Mouse (Mus musculus) heart, embryonic 16.5 days (tissue): ENCODE measurements at regions not wholly inside any gene's neighbourhood (a gene's known extent, or its start where the extent isn't known, plus 50 kb on each side); places are given as distances from the start of the nearest gene placed in this dataset.

ENCODE experiments used
- ATAC-seq: fragments of 200-750 bp; cut with Nextera tagmentation; replicated peaks from 2 replicates; pipeline ENCODE4 v1.8.0; 2017; ENCODE audit warnings: moderate number of reproducible peaks; ENCODE audit not compliant: insufficient read depth, low FRiP score; ENCODE audit errors: extremely low read depth
- H3K27ac ChIP-seq: fragments of 300-500 bp; sonication (generic); 2 replicates; pipeline ENCODE4 v1.5.1; 2014; ENCODE audit warnings: mild to moderate bottlenecking, low read length, control low read depth, moderate library complexity
- H3K27me3 ChIP-seq: fragments of 300-500 bp; sonication (generic); 2 replicates; pipeline ENCODE4 v1.6.1; 2014; ENCODE audit warnings: low read length, mixed read lengths; ENCODE audit not compliant: control insufficient read depth, insufficient read depth
- H3K36me3 ChIP-seq: fragments of 300-500 bp; sonication (generic); 2 replicates; pipeline ENCODE4 v1.6.1; 2014; ENCODE audit not compliant: control insufficient read depth, insufficient read depth
- H3K4me1 ChIP-seq: fragments of 300-500 bp; sonication (generic); 2 replicates; pipeline ENCODE4 v1.6.1; 2014; ENCODE audit warnings: low read length, mixed read lengths; ENCODE audit not compliant: control insufficient read depth, insufficient read depth
- H3K4me2 ChIP-seq: fragments of 300-500 bp; sonication (generic); 2 replicates; pipeline ENCODE4 v1.6.1; 2014; ENCODE audit warnings: low read depth, mild to moderate bottlenecking, control low read depth, low read length
- H3K4me3 ChIP-seq: fragments of 300-500 bp; sonication (generic); 2 replicates; pipeline ENCODE4 v1.5.1; 2014; ENCODE audit warnings: mild to moderate bottlenecking, control low read depth, low read length
- H3K9ac ChIP-seq: fragments of 300-500 bp; sonication (generic); 2 replicates; pipeline ENCODE4 v1.6.1; 2014; ENCODE audit warnings: low read length, control low read depth
- H3K9me3 ChIP-seq: fragments of 300-500 bp; sonication (generic); replicated peaks from 2 replicates; pipeline ENCODE4 v1.6.1; 2016; ENCODE audit warnings: low read length; ENCODE audit not compliant: control insufficient read depth
- WGBS: fragments of 180-500 bp; shearing (Covaris S2); extraction: QIAGEN DNeasy Blood & Tissue Kit; methylation state at CpG from one replicate; pipeline ENCODE4 v1.1.7; 2014; 5-methylcytosine and 5-hydroxymethylcytosine counted together

- Histone ChIP-seq H3K27me3 (no peaks in the 10 kb centered on the region), H3K9me3 (no peaks in the 10 kb centered on the region), H3K36me3 (no peaks in the 10 kb centered on the region), H3K27ac (no peak overlapping the region), H3K4me1 (peaks cover 2% of the 10 kb centered on the region; the same call in 1 of the 2 replicates), H3K9ac (no peak overlapping the region), H3K4me3 (no peak overlapping the region), H3K4me2 (no peak overlapping the region)
- WGBS: 58% methylated on average over 7 of the region's 7 CpGs
- ATAC-seq: no peak
These were observed 196.1 kb upstream of the Ppargc1a start for GRCm38 (mm10) chr5:51763599-51763998.

GRCm38 (mm10) chr5:51762352-51762751 lies 194.8 kb upstream of the Ppargc1a start:
- Histone ChIP-seq H3K36me3 (no peaks in the 10 kb centered on the region), H3K9me3 (no peaks in the 10 kb centered on the region), H3K4me1 (peaks cover 2% of the 10 kb centered on the region; the same call in 1 of the 2 replicates), H3K9ac (no peak overlapping the region), H3K4me3 (no peak overlapping the region), H3K27me3 (no peaks in the 10 kb centered on the region), H3K4me2 (no peak overlapping the region), H3K27ac (no peak overlapping the region)
- WGBS: 58% methylated on average over 3 of the region's 3 CpGs
- no peak for ATAC-seq

- H3K9ac ChIP-seq: no peak overlapping the region
- H3K4me1 ChIP-seq: no peaks in the 10 kb centered on the region
- no peak overlapping the region for H3K4me3 ChIP-seq
- H3K9me3 ChIP-seq: no peaks in the 10 kb centered on the region
- H3K27ac ChIP-seq: no peak overlapping the region
- no peaks in the 10 kb centered on the region for H3K27me3 ChIP-seq
- ATAC-seq: no peak
- no peaks in the 10 kb centered on the region for H3K36me3 ChIP-seq
- H3K4me2 ChIP-seq: no peak overlapping the region
- 87% methylated on average over 2 of the region's 2 CpGs for WGBS
These were observed 190.8 kb upstream of the Ppargc1a start for GRCm38 (mm10) chr5:51758289-51758688.

GRCm38 (mm10) chr5:51757864-51758263 lies 190.3 kb upstream of the Ppargc1a start:
- no peaks in the 10 kb centered on the region for H3K27me3 ChIP-seq
- H3K4me3 ChIP-seq: no peak overlapping the region
- no peaks in the 10 kb centered on the region for H3K36me3 ChIP-seq
- H3K4me2 ChIP-seq: no peak overlapping the region
- no peak for ATAC-seq
- no peaks in the 10 kb centered on the region for H3K9me3 ChIP-seq
- no peak overlapping the region for H3K27ac ChIP-seq
- 79% methylated on average over 2 of the region's 2 CpGs for WGBS
- no peak overlapping the region for H3K9ac ChIP-seq
- H3K4me1 ChIP-seq: no peaks in the 10 kb centered on the region

GRCm38 (mm10) chr5:51752024-51752423 lies 184.5 kb upstream of the Ppargc1a start:
- H3K27ac ChIP-seq: no peak overlapping the region
- no peak overlapping the region for H3K4me2 ChIP-seq
- H3K9ac ChIP-seq: no peak overlapping the region
- no peaks in the 10 kb centered on the region for H3K9me3 ChIP-seq
- ATAC-seq: no peak
- no peak overlapping the region for H3K4me3 ChIP-seq
- 54% methylated on average over 4 of the region's 4 CpGs for WGBS
- H3K27me3 ChIP-seq: no peaks in the 10 kb centered on the region
- H3K4me1 ChIP-seq: no peaks in the 10 kb centered on the region
- H3K36me3 ChIP-seq: no peaks in the 10 kb centered on the region

GRCm38 (mm10) chr5:51750456-51750855 lies 182.9 kb upstream of the Ppargc1a start:
- Histone ChIP-seq H3K4me2 (no peak overlapping the region), H3K9me3 (no peaks in the 10 kb centered on the region), H3K4me3 (no peak overlapping the region), H3K36me3 (no peaks in the 10 kb centered on the region), H3K27ac (no peak overlapping the region), H3K4me1 (no peaks in the 10 kb centered on the region), H3K9ac (no peak overlapping the region), H3K27me3 (no peaks in the 10 kb centered on the region)
- no peak for ATAC-seq
- 89% methylated on average over 8 of the region's 8 CpGs for WGBS

- Histone ChIP-seq H3K27me3 (no peaks in the 10 kb centered on the region), H3K9ac (no peak overlapping the region), H3K36me3 (no peaks in the 10 kb centered on the region), H3K4me1 (no peaks in the 10 kb centered on the region), H3K4me2 (no peak overlapping the region), H3K27ac (no peak overlapping the region), H3K4me3 (no peak overlapping the region), H3K9me3 (no peaks in the 10 kb centered on the region)
- ATAC-seq: no peak
- WGBS: 95% methylated on average over 8 of the region's 8 CpGs
These were observed 173.4 kb upstream of the Ppargc1a start for GRCm38 (mm10) chr5:51740893-51741292.

- no peaks in the 10 kb centered on the region for H3K27me3 ChIP-seq
- no peaks in the 10 kb centered on the region for H3K9me3 ChIP-seq
- H3K9ac ChIP-seq: no peak overlapping the region
- 88% methylated on average over 1 of the region's 1 CpGs for WGBS
- no peaks in the 10 kb centered on the region for H3K4me1 ChIP-seq
- no peaks in the 10 kb centered on the region for H3K36me3 ChIP-seq
- H3K4me2 ChIP-seq: no peak overlapping the region
- H3K4me3 ChIP-seq: no peak overlapping the region
- no peak for ATAC-seq
- no peak overlapping the region for H3K27ac ChIP-seq
These were observed 162.7 kb upstream of the Ppargc1a start for GRCm38 (mm10) chr5:51730241-51730640.

- H3K4me1 ChIP-seq: no peaks in the 10 kb centered on the region
- 60% methylated on average over 1 of the region's 1 CpGs for WGBS
- H3K27me3 ChIP-seq: no peaks in the 10 kb centered on the region
These were observed 162.2 kb upstream of the Ppargc1a start for GRCm38 (mm10) chr5:51729771-51730170.

GRCm38 (mm10) chr5:51726762-51727161 lies 159.2 kb upstream of the Ppargc1a start:
- no peaks in the 10 kb centered on the region for H3K9me3 ChIP-seq
- H3K36me3 ChIP-seq: no peaks in the 10 kb centered on the region
- no peaks in the 10 kb centered on the region for H3K4me1 ChIP-seq
- H3K27ac ChIP-seq: no peak overlapping the region
- H3K27me3 ChIP-seq: no peaks in the 10 kb centered on the region
- H3K4me3 ChIP-seq: no peak overlapping the region
- H3K4me2 ChIP-seq: no peak overlapping the region
- no peak overlapping the region for H3K9ac ChIP-seq
- ATAC-seq: no peak

More at GRCm38 (mm10) chr5:51729771-51730170, 162.2 kb upstream of the Ppargc1a start:
- Histone ChIP-seq H3K9ac (no peak overlapping the region), H3K27ac (no peak overlapping the region), H3K4me2 (no peak overlapping the region), H3K9me3 (no peaks in the 10 kb centered on the region), H3K36me3 (no peaks in the 10 kb centered on the region), H3K4me3 (no peak overlapping the region)
- no peak for ATAC-seq
